In genomic region chr9:70140871-70141796, GRCm38 (mm10) we compare ENCODE assay signal across 8 mouse cellular contexts. TPM values are rescaled to one million over a fixed set of nuclear protein-coding genes. Genes with fewer than 3 reads are reported as not detected.
DNase-seq lines count a peak whose midpoint lies in the region; ATAC-seq and TF ChIP-seq lines count a peak whose summit lies in the region.

No protein-coding gene starts in this region.

- no peak for TF ChIP-seq CTCF in brain, embryonic 14.5 days (IDR thresholded peaks at IDR 0.05; ENCODE audit: borderline replicate concordance, extremely low read depth, insufficient read depth, insufficient read length)

- no peak for TF ChIP-seq POLR2A in brain, embryonic 14.5 days (IDR thresholded peaks at IDR 0.05; ENCODE audit: borderline replicate concordance, extremely low read depth, insufficient read depth, insufficient read length, poor library complexity, severe bottlenecking)

- WGBS in forebrain, embryonic 11.5 days: under 1% methylated on average over 80 of the region's 87 CpGs
- under 1% methylated on average over 81 of the region's 87 CpGs for WGBS in heart, embryonic 16.5 days
- under 1% methylated on average over 78 of the region's 87 CpGs for WGBS in liver, embryonic 11.5 days
- WGBS in neural tube, embryonic 13.5 days: under 1% methylated on average over 67 of the region's 87 CpGs

- peak overlapping the region; percentile 95 for H3K4me2 ChIP-seq in forebrain, embryonic 11.5 days (ENCODE audit: low read depth, low read length, severe bottlenecking)
- peak overlapping the region; percentile 82 for H3K4me2 ChIP-seq in heart, embryonic 16.5 days (ENCODE audit: low read depth, low read length)
- H3K4me2 ChIP-seq in liver, embryonic 11.5 days: peak overlapping the region; percentile 71
- peak overlapping the region; percentile 95 for H3K4me2 ChIP-seq in neural tube, embryonic 13.5 days

- H3K27ac ChIP-seq in forebrain, embryonic 11.5 days (ENCODE audit: low read depth, low read length): no peak overlapping the region
- peak overlapping the region; percentile 37 for H3K27ac ChIP-seq in heart, embryonic 16.5 days (ENCODE audit: low read length)
- no peak overlapping the region for H3K27ac ChIP-seq in liver, embryonic 11.5 days (ENCODE audit: low read depth, low read length)
- 0 out of 2 replicates have a peak overlapping the region, but pooled peaks have one; percentile 18 for H3K27ac ChIP-seq in neural tube, embryonic 13.5 days (replicated peaks)

- no peaks in the 10 kb centered on the region for H3K36me3 ChIP-seq in forebrain, embryonic 11.5 days (ENCODE audit: control insufficient read depth, insufficient read depth, low read length)
- H3K36me3 ChIP-seq in heart, embryonic 16.5 days (ENCODE audit: control insufficient read depth, insufficient read depth): no peaks in the 10 kb centered on the region
- H3K36me3 ChIP-seq in liver, embryonic 11.5 days (ENCODE audit: control insufficient read depth, insufficient read depth, low read length): no peaks in the 10 kb centered on the region
- no peaks in the 10 kb centered on the region for H3K36me3 ChIP-seq in neural tube, embryonic 13.5 days

- peaks cover 10% of the 10 kb centered on the region for H3K4me1 ChIP-seq in forebrain, embryonic 11.5 days (replicated peaks; ENCODE audit: control insufficient read depth, insufficient read depth, low read length)
- H3K4me1 ChIP-seq in heart, embryonic 16.5 days (ENCODE audit: control insufficient read depth, insufficient read depth, low read length): peaks cover 10% of the 10 kb centered on the region; the same call in 1 of the 2 replicates
- H3K4me1 ChIP-seq in liver, embryonic 11.5 days (replicated peaks; ENCODE audit: control insufficient read depth, insufficient read depth, low read length): no peaks in the 10 kb centered on the region
- peaks cover 20% of the 10 kb centered on the region for H3K4me1 ChIP-seq in neural tube, embryonic 13.5 days (replicated peaks)

- peaks cover 15% of the 10 kb centered on the region for H3K27me3 ChIP-seq in forebrain, embryonic 11.5 days (ENCODE audit: control insufficient read depth, insufficient read depth, low read length)
- no peaks in the 10 kb centered on the region for H3K27me3 ChIP-seq in heart, embryonic 16.5 days (ENCODE audit: control insufficient read depth, insufficient read depth, low read length)
- peaks cover 24% of the 10 kb centered on the region for H3K27me3 ChIP-seq in liver, embryonic 11.5 days (replicated peaks; ENCODE audit: control insufficient read depth, insufficient read depth, low read length)
- H3K27me3 ChIP-seq in neural tube, embryonic 13.5 days: peaks cover 25% of the 10 kb centered on the region

- peak; percentile 32 for DNase-seq in CD4-positive helper T cell, adult 2 months (ENCODE audit: low read depth, low spot score)
- peak; percentile 84 for DNase-seq in brain, embryonic 14.5 days (ENCODE audit: low read depth)
- DNase-seq in forebrain, embryonic 11.5 days (ENCODE audit: low spot score): peak; percentile 77
- peak; percentile 73 to 86 for DNase-seq in kidney, postnatal 25 days
- no peak for DNase-seq in liver, embryonic 11.5 days (ENCODE audit: low spot score)
- DNase-seq in thymus, postnatal 0 days (ENCODE audit: low spot score): peak; percentile 27

- no peaks in the 10 kb centered on the region for H3K9me3 ChIP-seq in forebrain, embryonic 11.5 days (ENCODE audit: control insufficient read depth, low read length)
- no peaks in the 10 kb centered on the region for H3K9me3 ChIP-seq in heart, embryonic 16.5 days (replicated peaks; ENCODE audit: control insufficient read depth, low read length)
- H3K9me3 ChIP-seq in liver, embryonic 11.5 days (ENCODE audit: control insufficient read depth, low read length): no peaks in the 10 kb centered on the region
- no peaks in the 10 kb centered on the region for H3K9me3 ChIP-seq in neural tube, embryonic 13.5 days

- H3K9ac ChIP-seq in forebrain, embryonic 11.5 days (ENCODE audit: low read length): peak overlapping the region; percentile 42
- peak overlapping the region; percentile 79 for H3K9ac ChIP-seq in heart, embryonic 16.5 days (ENCODE audit: low read length)
- H3K9ac ChIP-seq in liver, embryonic 11.5 days (ENCODE audit: low read depth, low read length): 0 out of 2 replicates have a peak overlapping the region, but pooled peaks have one; percentile 12
- peak overlapping the region; percentile 75 for H3K9ac ChIP-seq in neural tube, embryonic 13.5 days

- H3K4me3 ChIP-seq in forebrain, embryonic 11.5 days (ENCODE audit: low read depth, low read length): peak overlapping the region; percentile 56
- H3K4me3 ChIP-seq in heart, embryonic 16.5 days (ENCODE audit: low read length): peak overlapping the region; percentile 74
- peak overlapping the region; percentile 45 for H3K4me3 ChIP-seq in liver, embryonic 11.5 days (ENCODE audit: low read depth, low read length)
- peak overlapping the region; percentile 70 for H3K4me3 ChIP-seq in neural tube, embryonic 13.5 days

- ATAC-seq in forebrain, embryonic 11.5 days (replicated peaks; ENCODE audit: low FRiP score): peak; percentile 74
- ATAC-seq in heart, embryonic 16.5 days (replicated peaks; ENCODE audit: extremely low read depth, insufficient read depth, low FRiP score): peak; percentile 89
- no peak; the same call in 1 of the 2 replicates for ATAC-seq in liver, embryonic 11.5 days (replicated peaks; ENCODE audit: low FRiP score)
- peak; percentile 93 for ATAC-seq in neural tube, embryonic 13.5 days (ENCODE audit: low read depth)

RNA-seq across cellular contexts. Expression of gene Fam81a, which starts 1.2 kb away (rescaled TPM):
- 3.1 and 5.0 TPM in 2 replicates for polyA plus RNA-seq in brain, embryonic 14.5 days (2012; rRNA removed)
- polyA plus RNA-seq in forebrain, embryonic 11.5 days (2014; fragmentation: Nextera tagmentation; extraction: Ambion mirVana): 3.6 and 6.0 TPM in 2 replicates
- polyA plus RNA-seq in heart, embryonic 16.5 days (2015; fragmentation: Nextera tagmentation; extraction: Ambion mirVana): 41.4 and 43.9 TPM in 2 replicates
- polyA plus RNA-seq in liver, embryonic 11.5 days (2014; fragmentation: Nextera tagmentation; extraction: Ambion mirVana): 1.6 and 2.9 TPM in 2 replicates
- 5.1 TPM in 2 replicates for polyA plus RNA-seq in neural tube, embryonic 13.5 days (2015; fragmentation: Nextera tagmentation; extraction: Ambion mirVana)
- 0.32 and 0.33 TPM in 2 replicates for polyA plus RNA-seq in thymus, postnatal 0 days (2015; fragmentation: Nextera tagmentation; extraction: Ambion mirVana)

Comparison
In these comparisons a context has a peak if more than half of its experiments do, and no peak if none do; other contexts are left out.
1. H3K27ac ChIP-seq: peak in heart, embryonic 16.5 days (single experiment) and neural tube, embryonic 13.5 days (single experiment); none in forebrain, embryonic 11.5 days (single experiment) and liver, embryonic 11.5 days (single experiment).
2. H3K9ac ChIP-seq: peak in every context shown above with its lines; median percentile 79 in heart, embryonic 16.5 days; 75 in neural tube, embryonic 13.5 days; 42 in forebrain, embryonic 11.5 days; 12 in liver, embryonic 11.5 days.
3. Peak in every context shown above with its lines, with median percentiles within 50 percentile points of each other: H3K4me2 ChIP-seq and H3K4me3 ChIP-seq.